Mouse (Mus musculus): ENCODE measurements around the gene Mafb. TPM values are rescaled to one million over a fixed set of nuclear protein-coding genes. Genes with fewer than 3 reads are reported as not detected.

The Mafb gene
- polyA plus RNA-seq, 1 experiment = 0.02 TPM

DNA sequence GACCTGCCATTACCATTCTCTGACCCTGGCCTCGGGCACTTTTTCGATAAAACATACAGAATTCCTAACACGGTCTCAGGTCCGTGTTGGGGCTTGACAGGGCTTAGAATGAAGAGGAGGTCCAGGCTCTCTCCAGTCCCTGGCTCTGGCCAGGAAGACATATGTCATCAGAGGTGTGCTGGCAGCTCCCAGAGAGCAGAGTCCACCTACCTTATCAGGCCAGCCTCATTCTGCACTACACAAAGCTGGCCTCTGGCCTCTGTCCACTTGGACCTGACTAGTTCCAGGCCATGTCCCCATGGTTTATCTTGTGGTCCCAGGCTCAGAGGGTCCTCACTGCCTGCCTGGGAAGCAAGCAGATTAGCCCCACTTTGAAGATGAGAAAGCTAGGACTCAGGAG, 17.3 kb downstream of the Mafb start:
- no peak overlapping the region for H3ac ChIP-seq (ENCODE audit: control insufficient read depth, insufficient read length)
- H3K27me3 ChIP-seq (ENCODE audit: control insufficient read depth, insufficient read depth, insufficient read length) = no peaks in the 10 kb centered on the region
- H3K79me2 ChIP-seq (ENCODE audit: control insufficient read depth, insufficient read depth) = no peaks in the 10 kb centered on the region
- no peaks in the 10 kb centered on the region for H3K36me3 ChIP-seq (ENCODE audit: control insufficient read depth, insufficient read depth)
- H3K4me2 ChIP-seq (ENCODE audit: low read depth) = no peak overlapping the region
- no peak overlapping the region for H3K4me3 ChIP-seq
- no peak for TF ChIP-seq E2F4 (IDR thresholded peaks at IDR 0.05; ENCODE audit: insufficient read depth)
- TF ChIP-seq TCF3 (IDR thresholded peaks at IDR 0.05; ENCODE audit: insufficient read length, low read depth) = no peak
- TF ChIP-seq USF1 (IDR thresholded peaks at IDR 0.05; ENCODE audit: low read depth) = no peak
- no peak for TF ChIP-seq MAX (IDR thresholded peaks at IDR 0.05; ENCODE audit: low read depth)
- no peak for TF ChIP-seq REST (IDR thresholded peaks at IDR 0.05; ENCODE audit: insufficient read depth, insufficient read length)
- no peak for TF ChIP-seq MYOG (IDR thresholded peaks at IDR 0.05; ENCODE audit: control insufficient read depth in 1 of 3, insufficient read depth in 1 of 3, insufficient read length in 2 of 3, low read depth in 2 of 3)
- no peak for TF ChIP-seq TCF12 (IDR thresholded peaks at IDR 0.05; ENCODE audit: insufficient read depth, poor library complexity, severe bottlenecking)
- no peak for TF ChIP-seq POLR2AphosphoS2 (IDR thresholded peaks at IDR 0.05; ENCODE audit: insufficient read length, low read depth)
- no peak for TF ChIP-seq SRF (IDR thresholded peaks at IDR 0.05; ENCODE audit: control insufficient read depth, insufficient read length, low read depth)
- TF ChIP-seq MYOD1 (IDR thresholded peaks at IDR 0.05; ENCODE audit: control insufficient read depth in 1 of 3, insufficient read length in 2 of 3, low read depth in 2 of 3) = no peak
- no peak for TF ChIP-seq POLR2A (IDR thresholded peaks at IDR 0.05; ENCODE audit: insufficient read length, low read depth)
- TF ChIP-seq CEBPB (IDR thresholded peaks at IDR 0.05; ENCODE audit: insufficient read depth, poor library complexity, severe bottlenecking) = no peak

DNA sequence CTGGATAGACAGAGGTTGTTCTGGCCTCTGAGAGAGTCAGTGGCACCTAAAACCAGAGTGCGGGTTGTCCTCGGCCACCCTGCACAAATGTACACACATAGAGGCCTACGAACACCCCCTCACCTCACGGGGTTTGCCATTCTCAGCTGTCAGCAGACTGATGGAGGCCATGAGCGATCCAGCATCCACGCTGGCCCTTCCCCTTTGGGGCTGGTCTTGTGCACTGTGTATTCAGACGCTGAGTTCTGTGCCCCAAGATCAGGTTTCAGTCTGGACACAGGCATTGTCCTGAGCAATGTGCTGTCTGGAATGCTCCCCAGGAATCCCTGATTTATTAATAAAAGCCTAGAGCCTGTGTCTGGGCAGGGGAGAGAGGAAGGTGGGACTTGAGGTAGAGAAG, 18.1 kb downstream of the Mafb start:
- H3K27me3 ChIP-seq (ENCODE audit: control insufficient read depth, insufficient read depth, insufficient read length) = no peaks in the 10 kb centered on the region
- no peak overlapping the region for H3ac ChIP-seq (ENCODE audit: control insufficient read depth, insufficient read length)
- TF ChIP-seq MYOG (IDR thresholded peaks at IDR 0.05; ENCODE audit: control insufficient read depth in 1 of 3, insufficient read depth in 1 of 3, insufficient read length in 2 of 3, low read depth in 2 of 3) (no peak), MAX (IDR thresholded peaks at IDR 0.05; ENCODE audit: low read depth) (no peak), POLR2A (IDR thresholded peaks at IDR 0.05; ENCODE audit: insufficient read length, low read depth) (no peak), SRF (IDR thresholded peaks at IDR 0.05; ENCODE audit: control insufficient read depth, insufficient read length, low read depth) (no peak), POLR2AphosphoS2 (IDR thresholded peaks at IDR 0.05; ENCODE audit: insufficient read length, low read depth) (no peak), CEBPB (IDR thresholded peaks at IDR 0.05; ENCODE audit: insufficient read depth, poor library complexity, severe bottlenecking) (no peak), TCF3 (IDR thresholded peaks at IDR 0.05; ENCODE audit: insufficient read length, low read depth) (no peak), MYOD1 (IDR thresholded peaks at IDR 0.05; ENCODE audit: control insufficient read depth in 1 of 3, insufficient read length in 2 of 3, low read depth in 2 of 3) (no peak), TCF12 (IDR thresholded peaks at IDR 0.05; ENCODE audit: insufficient read depth, poor library complexity, severe bottlenecking) (no peak), USF1 (IDR thresholded peaks at IDR 0.05; ENCODE audit: low read depth) (no peak), REST (IDR thresholded peaks at IDR 0.05; ENCODE audit: insufficient read depth, insufficient read length) (no peak), E2F4 (IDR thresholded peaks at IDR 0.05; ENCODE audit: insufficient read depth) (no peak)
- no peaks in the 10 kb centered on the region for H3K36me3 ChIP-seq (ENCODE audit: control insufficient read depth, insufficient read depth)
- no peaks in the 10 kb centered on the region for H3K79me2 ChIP-seq (ENCODE audit: control insufficient read depth, insufficient read depth)
- no peak overlapping the region for H3K4me3 ChIP-seq
- H3K4me2 ChIP-seq (ENCODE audit: low read depth) = no peak overlapping the region

DNA sequence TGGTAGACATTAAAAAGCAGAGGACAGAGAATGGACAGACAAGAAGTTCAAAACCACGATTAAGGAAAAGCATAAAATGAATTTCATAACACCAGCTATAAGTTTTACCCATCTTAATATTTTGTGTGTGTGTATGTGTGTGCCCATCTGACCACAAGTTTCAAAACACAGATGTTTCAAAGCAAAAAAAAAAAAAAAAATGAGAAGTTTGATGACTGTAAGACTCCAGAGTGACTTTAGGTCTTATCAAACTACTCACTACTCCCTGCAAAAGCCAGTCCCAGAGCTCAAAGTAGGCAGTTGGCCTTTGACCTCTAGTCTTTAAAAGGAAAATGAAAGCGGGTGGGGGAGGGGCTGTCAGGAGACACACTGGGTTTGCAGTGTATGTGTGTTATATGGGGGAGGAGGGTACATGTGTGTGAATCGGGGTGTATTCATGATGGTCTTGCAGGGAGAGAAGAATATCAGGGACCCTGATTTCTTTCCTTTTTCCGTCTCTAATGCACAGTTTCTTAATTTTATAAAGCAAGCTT, 18.7 kb downstream of the Mafb start:
- Histone ChIP-seq H3ac (ENCODE audit: control insufficient read depth, insufficient read length) (no peak overlapping the region), H3K79me2 (ENCODE audit: control insufficient read depth, insufficient read depth) (no peaks in the 10 kb centered on the region), H3K4me3 (no peak overlapping the region), H3K36me3 (ENCODE audit: control insufficient read depth, insufficient read depth) (no peaks in the 10 kb centered on the region), H3K27me3 (ENCODE audit: control insufficient read depth, insufficient read depth, insufficient read length) (no peaks in the 10 kb centered on the region), H3K4me2 (ENCODE audit: low read depth) (no peak overlapping the region)
- TF ChIP-seq MAX (IDR thresholded peaks at IDR 0.05; ENCODE audit: low read depth) (no peak), E2F4 (IDR thresholded peaks at IDR 0.05; ENCODE audit: insufficient read depth) (no peak)

DNA sequence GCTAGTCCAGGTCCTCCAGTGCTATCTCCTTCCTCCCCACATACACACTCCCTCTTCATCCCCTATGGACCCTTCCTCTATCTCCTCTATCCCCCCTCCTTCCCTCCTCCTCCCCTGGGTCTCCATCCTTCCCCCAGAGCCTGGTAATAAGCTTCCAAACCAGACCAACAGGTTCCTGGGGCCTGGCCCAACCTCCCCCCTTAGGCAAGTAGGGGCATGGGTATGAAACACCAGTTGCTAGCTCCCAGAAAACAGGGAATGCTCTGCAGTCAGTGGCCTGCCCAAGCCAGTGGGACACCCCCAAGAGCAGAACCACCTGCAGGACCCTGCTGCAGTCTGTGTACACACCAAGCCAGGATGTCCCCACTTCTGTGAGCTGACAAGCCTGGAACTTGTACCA, 21.2 kb downstream of the Mafb start:
- no peak for TF ChIP-seq MAX (IDR thresholded peaks at IDR 0.05; ENCODE audit: low read depth)
- no peak for TF ChIP-seq POLR2AphosphoS2 (IDR thresholded peaks at IDR 0.05; ENCODE audit: insufficient read length, low read depth)
- TF ChIP-seq TCF3 (IDR thresholded peaks at IDR 0.05; ENCODE audit: insufficient read length, low read depth) = no peak
- TF ChIP-seq E2F4 (IDR thresholded peaks at IDR 0.05; ENCODE audit: insufficient read depth) = no peak
- no peak for TF ChIP-seq MYOD1 (IDR thresholded peaks at IDR 0.05; ENCODE audit: control insufficient read depth in 1 of 3, insufficient read length in 2 of 3, low read depth in 2 of 3)
- TF ChIP-seq TCF12 (IDR thresholded peaks at IDR 0.05; ENCODE audit: insufficient read depth, poor library complexity, severe bottlenecking) = no peak
- TF ChIP-seq POLR2A (IDR thresholded peaks at IDR 0.05; ENCODE audit: insufficient read length, low read depth) = no peak
- no peak for TF ChIP-seq CEBPB (IDR thresholded peaks at IDR 0.05; ENCODE audit: insufficient read depth, poor library complexity, severe bottlenecking)
- TF ChIP-seq SRF (IDR thresholded peaks at IDR 0.05; ENCODE audit: control insufficient read depth, insufficient read length, low read depth) = no peak
- no peak for TF ChIP-seq REST (IDR thresholded peaks at IDR 0.05; ENCODE audit: insufficient read depth, insufficient read length)
- no peak for TF ChIP-seq MYOG (IDR thresholded peaks at IDR 0.05; ENCODE audit: control insufficient read depth in 1 of 3, insufficient read depth in 1 of 3, insufficient read length in 2 of 3, low read depth in 2 of 3)
- TF ChIP-seq USF1 (IDR thresholded peaks at IDR 0.05; ENCODE audit: low read depth) = no peak
- Histone ChIP-seq H3K4me3 (no peak overlapping the region), H3K36me3 (ENCODE audit: control insufficient read depth, insufficient read depth) (no peaks in the 10 kb centered on the region), H3K79me2 (ENCODE audit: control insufficient read depth, insufficient read depth) (no peaks in the 10 kb centered on the region), H3K4me2 (ENCODE audit: low read depth) (no peak overlapping the region), H3ac (ENCODE audit: control insufficient read depth, insufficient read length) (no peak overlapping the region), H3K27me3 (ENCODE audit: control insufficient read depth, insufficient read depth, insufficient read length) (no peaks in the 10 kb centered on the region)

DNA sequence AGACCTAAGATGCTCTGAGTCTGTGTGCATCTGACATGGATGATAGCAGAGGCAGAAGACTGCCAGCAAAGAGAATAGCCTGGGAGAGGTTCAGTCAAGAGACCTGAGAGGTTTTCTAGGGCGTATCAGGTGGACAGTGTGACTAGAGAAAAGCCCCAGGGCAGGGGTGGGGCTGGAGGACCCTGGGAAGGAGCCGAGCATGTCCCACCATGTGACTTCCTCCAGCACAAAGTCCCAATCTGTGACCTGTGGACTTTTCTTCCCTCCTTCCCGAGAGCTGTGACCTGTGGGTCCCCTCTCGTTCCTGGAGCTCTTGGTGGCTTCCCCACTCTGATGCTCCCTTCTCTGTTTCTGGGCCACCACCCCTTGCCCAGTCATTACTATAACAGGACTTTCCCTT, 26.7 kb downstream of the Mafb start:
- Histone ChIP-seq H3K4me2 (ENCODE audit: low read depth) (no peak overlapping the region), H3K4me3 (no peak overlapping the region), H3K79me2 (ENCODE audit: control insufficient read depth, insufficient read depth) (no peaks in the 10 kb centered on the region), H3ac (ENCODE audit: control insufficient read depth, insufficient read length) (no peak overlapping the region), H3K36me3 (ENCODE audit: control insufficient read depth, insufficient read depth) (no peaks in the 10 kb centered on the region), H3K27me3 (ENCODE audit: control insufficient read depth, insufficient read depth, insufficient read length) (no peaks in the 10 kb centered on the region)
- no peak for TF ChIP-seq POLR2A (IDR thresholded peaks at IDR 0.05; ENCODE audit: insufficient read length, low read depth)
- no peak for TF ChIP-seq MAX (IDR thresholded peaks at IDR 0.05; ENCODE audit: low read depth)
- TF ChIP-seq MYOD1 (IDR thresholded peaks at IDR 0.05; ENCODE audit: control insufficient read depth in 1 of 3, insufficient read length in 2 of 3, low read depth in 2 of 3) = no peak
- TF ChIP-seq TCF3 (IDR thresholded peaks at IDR 0.05; ENCODE audit: insufficient read length, low read depth) = no peak
- no peak for TF ChIP-seq MYOG (IDR thresholded peaks at IDR 0.05; ENCODE audit: control insufficient read depth in 1 of 3, insufficient read depth in 1 of 3, insufficient read length in 2 of 3, low read depth in 2 of 3)

All from myocyte (in vitro differentiated cells).